Mouse (Mus musculus) c-Kit-positive CD71-positive TER-119-negative erythroid progenitor cells, embryonic 14.5 days (primary cell): ENCODE data around the gene Maz.

Experiments
- DNase-seq: peaks from one replicate; pipeline ENCODE4 v3.0.0-alpha.2; 2013; ENCODE audit warnings: low read depth

Maz gene

DNA sequence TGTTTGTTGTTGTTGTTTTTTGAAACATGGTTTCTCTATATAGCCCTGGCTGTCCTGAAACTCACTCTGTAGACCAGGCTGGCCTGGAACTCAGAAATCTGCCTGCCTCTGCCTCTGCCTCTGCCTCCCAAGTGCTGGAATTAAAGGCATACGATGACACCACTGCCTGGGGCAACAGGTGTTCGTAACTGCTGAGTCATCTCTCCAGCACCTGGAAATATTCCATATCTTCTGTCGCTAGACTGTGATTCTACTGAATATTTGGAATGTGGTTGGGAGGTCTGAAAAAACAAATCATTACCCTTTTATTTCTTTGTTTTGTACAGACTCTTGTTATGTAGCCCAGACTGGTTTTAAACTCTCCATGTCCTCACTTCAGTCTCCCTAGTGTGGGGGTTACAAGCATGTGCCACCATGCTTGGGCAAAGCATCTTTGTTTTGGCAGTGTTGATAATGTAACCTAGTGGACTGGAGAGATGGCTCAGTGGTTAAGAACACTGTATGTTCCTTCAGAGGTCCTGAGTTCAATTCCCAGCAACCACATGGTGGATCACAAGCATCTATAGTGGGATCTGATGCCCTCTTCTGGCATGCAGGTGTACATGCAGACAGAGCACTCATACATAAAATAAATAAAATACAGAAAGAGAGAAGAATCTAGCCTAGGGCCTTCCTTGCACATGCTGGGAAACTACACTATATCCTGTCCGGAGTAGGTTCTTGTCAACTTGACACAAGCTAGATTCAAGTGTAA lies 22.5 kb downstream of the Maz start:
- no peak for DNase-seq

DNA sequence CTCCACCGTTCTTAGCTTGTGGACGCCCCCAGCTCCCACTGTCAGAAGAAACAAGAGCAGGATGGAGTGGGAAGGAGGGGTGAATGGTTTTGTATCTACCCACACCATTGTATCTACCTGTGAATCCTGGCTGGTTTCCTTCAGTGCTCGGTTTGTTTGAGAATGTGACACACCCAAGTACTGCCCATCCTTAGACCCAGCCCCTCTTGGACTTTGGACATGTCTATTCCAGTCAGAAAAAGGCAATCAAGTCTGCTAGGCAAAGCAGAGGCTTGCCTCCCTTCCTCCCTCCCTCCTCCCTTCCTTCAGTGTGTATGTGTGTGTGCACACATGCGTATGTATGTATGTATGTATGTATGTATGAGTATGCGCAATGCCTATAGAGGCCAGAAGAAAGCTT lies 23.2 kb downstream of the Maz start:
- DNase-seq: no peak

DNA sequence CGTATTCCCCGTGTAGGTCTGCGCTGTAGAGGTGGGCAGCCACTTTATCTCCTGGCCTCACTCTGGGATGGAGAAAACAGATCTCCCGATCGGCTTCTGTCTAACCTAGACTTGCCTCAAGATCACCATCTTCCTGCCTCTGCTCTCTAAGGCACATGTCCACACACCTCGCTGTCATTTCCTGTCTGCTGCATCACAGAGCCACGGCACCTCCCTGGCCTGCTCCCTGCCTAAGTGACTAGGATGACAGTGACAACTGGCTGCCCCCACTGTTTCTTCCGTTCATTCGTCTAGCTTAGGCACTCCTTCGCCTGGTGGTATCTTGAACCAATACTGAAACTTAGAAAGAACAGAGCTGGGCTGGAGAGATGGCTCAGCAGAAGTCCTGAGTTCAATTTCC lies 27.3 kb downstream of the Maz start:
- DNase-seq: no peak

DNA sequence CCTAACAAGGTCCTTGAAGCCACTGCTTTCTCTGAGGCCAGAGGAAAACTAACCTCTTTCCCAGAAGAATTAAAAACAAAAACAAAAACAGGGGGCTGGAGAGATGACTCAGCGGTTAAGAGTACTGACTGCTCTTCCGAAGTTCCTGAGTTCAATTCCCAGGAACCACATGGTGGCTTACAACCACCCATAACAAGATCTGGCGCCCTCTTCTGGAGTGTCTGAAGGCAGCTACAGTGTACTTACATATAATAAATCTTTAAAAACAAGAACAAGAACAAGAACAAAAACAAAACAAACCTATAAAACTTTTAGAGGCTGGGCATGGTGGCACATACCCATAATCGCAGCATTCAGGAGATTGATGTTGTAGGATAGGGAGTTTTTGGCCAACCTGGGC lies 30.4 kb downstream of the Maz start:
- no peak for DNase-seq

DNA sequence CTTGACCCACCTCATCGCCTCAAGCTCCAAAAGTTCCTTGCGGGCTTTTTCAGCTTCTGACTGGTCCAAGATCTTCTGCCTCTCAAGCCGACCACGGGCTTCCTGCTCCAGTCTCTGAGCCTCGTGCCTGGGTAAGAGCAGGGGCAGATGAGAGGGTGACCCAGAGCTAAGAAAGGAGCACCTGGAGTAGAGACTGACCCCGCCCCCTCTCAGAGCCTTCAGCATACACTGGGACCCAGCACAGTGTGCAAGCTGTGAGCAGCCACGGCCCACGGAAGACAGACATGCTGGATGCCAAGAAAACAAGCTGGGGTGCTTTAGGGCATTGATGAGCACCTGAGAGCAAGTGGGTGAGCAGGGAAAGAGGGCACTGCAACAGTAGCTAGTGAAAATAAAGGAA lies 38.0 kb downstream of the Maz start:
- no peak for DNase-seq

DNA sequence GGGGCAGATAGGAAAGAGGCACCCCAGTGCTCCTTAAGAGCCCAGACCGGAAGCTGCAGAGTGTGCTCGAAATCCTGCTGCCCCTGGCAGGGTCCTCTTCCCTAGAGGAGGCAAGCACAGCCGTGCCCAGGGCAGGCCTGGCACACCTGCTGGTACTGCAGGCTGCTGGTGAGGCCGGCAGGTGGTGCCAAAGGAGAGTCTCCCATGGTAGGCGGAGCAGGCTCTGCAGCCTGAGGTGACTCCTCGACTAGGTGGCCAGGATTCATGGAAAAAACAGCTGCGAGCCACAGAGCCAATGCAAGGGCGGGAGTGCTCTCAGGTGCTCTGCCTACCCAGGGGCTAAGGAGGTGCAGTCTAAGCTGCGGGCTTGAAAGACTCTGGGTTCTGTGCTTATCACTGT lies 40.5 kb downstream of the Maz start:
- DNase-seq: no peak

DNA sequence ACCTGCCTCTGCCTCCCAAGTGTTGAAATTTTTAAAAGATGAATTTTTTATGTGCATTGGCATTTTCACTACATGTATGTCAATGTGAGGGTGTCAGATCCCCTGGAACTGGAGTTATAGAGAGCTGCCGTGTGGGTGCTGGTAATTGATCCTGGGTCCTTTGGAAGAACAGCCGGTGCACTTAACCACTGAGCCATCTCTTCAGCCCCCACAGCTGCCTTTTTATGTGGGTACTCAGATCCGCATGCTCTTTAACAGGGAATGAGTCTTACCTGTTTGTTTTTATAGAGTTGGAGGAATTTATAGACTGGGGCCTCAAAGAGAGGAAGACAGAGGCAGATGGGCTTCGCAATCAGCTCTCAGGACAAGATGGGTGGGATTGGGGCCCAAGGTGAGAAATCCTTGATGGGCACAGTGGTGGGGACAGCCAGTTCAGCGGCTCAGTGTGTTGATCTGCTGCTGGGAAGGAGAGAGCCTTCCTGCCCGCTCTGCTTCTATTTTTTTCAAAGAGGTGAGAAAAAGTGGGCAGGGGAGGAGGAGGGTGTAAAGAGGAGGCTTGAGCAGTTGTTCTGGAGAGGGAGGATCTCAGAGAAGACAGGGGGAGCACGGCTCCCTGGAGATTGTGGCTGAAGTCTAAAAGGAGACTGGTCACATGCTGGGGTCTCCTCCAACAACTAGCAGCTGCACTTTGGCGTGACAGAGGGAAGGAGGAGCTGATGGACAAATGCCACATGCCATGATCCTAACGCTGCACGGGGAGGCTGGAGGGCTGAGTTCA lies 42.0 kb downstream of the Maz start:
- DNase-seq: no peak

DNA sequence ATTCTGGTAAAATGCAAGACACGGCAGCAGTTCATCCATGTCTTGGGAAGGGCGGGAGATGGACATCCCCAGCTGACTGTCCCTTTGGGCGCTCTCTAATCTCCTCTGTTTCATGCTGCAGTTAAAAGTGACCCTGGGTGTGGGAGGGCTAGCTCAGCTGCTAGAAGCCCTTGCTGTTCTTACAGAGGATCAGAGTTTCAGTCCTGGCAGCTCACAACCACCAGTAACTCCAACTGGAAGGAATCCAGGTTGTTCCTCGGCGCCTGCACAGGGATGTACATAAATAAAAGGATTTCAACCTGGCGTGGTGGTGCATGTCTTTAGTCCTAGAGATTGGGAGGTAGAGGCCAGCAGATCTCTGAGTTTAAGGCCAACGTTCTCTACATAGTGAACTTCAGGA lies 43.7 kb downstream of the Maz start:
- DNase-seq: no peak

DNA sequence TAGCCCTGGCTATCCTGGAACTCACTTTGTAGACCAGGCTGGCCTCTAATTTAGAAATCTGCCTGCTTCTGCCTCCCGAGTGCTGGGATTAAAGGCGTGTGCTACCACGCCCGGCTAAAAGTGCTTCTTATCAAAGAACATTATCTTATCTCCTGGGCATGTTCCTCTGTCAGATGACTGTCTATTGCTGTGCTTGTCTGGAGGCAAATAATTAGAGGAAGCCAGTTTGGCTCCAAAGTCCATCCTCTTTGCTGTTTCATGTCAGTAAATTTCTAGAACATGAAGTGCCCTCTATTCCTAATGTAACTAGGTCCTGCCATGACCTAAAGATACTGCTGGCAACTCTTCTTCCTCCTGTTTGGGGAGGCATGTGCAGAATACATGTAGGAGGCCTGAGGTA lies 44.8 kb downstream of the Maz start:
- no peak for DNase-seq

DNA sequence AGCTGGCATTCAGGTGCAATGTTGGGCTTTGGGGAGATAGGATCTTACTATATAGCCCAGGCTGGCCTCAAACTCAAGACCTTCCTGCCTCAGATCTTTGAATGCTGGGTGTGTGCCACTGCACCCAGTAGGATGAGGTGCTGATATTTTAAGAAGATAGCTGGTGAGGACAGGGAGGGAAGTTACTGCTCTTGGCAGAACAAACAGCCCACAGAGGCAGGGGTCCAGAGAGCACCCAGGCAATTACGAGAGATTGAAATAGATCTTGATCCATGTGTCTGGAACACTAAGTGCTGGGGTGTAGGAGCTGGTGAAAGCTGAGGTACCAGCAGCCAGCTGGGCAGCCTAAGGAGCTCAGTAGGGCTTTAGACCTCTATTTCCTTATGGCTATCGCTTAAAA lies 45.2 kb downstream of the Maz start:
- no peak for DNase-seq

DNA sequence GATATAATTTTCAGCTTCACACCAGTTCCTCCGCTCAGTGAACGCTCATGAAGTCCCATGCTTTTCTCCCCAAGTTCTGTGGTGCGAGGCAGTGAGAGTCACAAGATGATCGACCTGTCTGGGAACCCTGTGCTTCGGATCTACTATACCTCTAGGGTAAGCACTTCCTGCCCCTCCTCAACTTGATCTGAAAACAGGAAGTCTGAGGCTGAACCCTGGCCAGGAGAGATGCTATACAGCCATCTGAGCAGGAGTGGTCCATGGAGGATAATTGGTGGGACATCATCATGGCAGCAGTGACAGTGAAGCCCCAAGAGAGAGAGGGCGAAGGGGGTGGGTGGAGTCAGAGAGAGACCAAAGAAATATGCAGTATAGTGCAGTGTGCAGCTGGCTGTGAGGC lies 48.0 kb downstream of the Maz start:
- DNase-seq: no peak

DNA sequence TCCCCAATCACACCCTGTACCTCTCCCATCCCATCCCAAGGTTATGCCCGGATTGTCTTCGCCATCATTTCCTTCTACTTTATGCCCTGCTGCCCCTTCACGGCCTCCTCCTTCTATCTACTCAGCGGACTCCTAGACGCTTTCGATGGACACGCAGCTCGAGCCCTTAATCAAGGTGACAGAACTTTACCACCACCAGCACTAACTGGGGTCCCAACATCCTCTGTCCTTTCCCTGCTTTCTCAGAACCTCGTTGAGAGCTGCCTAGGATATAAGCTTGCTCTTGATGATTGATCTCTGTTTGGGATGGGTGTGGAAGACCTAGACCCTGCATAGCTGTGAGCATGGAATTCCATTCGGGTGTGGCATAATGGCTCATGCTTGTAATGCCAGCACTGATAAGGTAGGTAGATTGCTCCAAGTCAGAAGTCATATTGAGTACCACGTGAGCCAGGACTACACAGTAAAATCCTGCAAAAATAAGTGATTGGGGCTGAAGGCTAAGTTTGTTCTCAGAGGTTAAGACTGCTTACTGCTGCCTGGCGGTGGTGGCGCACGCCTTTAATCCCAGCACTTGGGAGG lies 49.9 kb downstream of the Maz start:
- peak; percentile 28 for DNase-seq

DNA sequence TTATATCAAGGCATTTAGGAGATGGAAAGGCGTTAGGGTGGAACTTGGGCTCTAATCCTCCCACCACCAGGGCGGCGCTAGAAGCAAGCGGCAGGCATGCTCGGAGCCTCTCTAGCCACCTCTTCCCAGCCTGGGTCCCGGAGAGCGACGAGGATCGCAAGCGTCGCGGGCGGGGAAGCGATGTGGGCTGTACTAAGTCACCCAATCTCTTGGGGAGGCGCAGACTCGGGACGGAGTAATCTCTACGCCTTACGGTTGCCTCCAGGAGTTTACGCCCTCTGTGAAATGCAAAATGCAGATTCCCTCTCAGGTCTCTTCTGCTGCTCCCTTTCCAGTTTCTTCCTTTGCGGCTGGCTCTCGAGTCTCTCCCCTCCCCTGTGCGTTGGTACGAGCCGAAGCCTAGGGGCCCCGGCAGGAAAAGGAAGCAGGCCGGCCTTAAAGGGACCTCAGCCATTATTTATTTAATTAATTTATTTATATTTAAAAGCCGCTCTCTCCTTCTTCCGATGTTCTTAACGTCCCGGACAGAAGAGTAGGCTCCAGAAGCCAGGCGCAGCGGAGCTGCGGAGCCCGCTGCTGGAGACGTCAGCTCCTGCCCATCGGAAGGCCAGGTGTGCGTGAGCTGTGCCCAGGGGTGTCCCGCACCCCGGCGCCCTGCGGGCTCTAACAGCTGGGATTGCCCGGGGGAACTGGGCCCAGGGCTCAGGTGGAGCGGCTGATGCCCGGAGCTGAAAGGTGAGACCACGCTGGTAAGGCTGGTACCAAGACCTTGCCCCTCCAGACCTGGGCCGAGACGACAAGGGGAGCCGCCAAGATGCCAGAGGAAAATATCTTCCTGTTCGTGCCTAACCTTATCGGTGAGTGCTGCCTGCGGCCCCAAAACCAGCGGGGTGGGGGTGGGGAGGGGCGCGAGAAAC lies 50.6 kb downstream of the Maz start, which contains the start of gene Cdiptos:
Gene Cdiptos (minus strand): TSS at position 149 of the 917 bp plus-strand sequence.
- peak; percentile 96 for DNase-seq

DNA sequence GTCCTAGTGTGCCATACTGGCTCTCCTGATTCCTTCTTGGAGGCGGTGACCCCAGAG lies 51.1 kb downstream of the Maz start, which contains the start of gene Cdipt:
Gene Cdipt (plus strand): TSS at position 22 of the 57 bp plus-strand sequence.
- no peak for DNase-seq

DNA sequence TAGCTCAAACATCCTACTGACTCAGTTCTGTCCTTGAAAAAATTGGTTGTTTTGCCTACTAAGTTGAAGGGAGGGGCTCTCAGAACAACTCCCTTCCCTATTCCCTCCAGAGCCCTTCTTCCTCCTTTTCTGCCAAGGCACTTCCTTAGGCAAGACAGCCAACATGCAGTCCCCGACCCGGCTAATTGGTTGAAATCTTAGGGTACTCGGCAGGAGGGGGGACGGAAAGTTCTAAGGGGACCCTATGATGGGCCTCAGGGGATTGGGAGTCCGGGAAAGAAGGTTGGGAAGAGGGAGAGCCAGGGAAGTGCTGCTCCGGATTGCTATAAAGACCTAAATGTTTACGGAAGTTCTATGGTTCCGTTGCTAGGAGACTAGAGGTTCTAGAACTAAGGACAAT lies 51.3 kb downstream of the Maz start:
- DNase-seq: no peak
